Mouse (Mus musculus) C2C12 (cell line): ENCODE results near the gene C130074G19Rik. TPM values are rescaled to one million over a fixed set of nuclear protein-coding genes. Genes with fewer than 3 reads are reported as not detected.

Source experiments
- H3K27me3 ChIP-seq: one replicate; pipeline ENCODE4 v1.6.1; 2011; ENCODE audit not compliant: control insufficient read depth, insufficient read depth, insufficient read length
- H3K36me3 ChIP-seq: one replicate; pipeline ENCODE4 v1.6.1; 2011; ENCODE audit not compliant: control insufficient read depth, insufficient read depth
- H3K4me3 ChIP-seq: one replicate; pipeline ENCODE4 v1.5.1; 2011; ENCODE audit warnings: mild to moderate bottlenecking, control low read depth; ENCODE audit not compliant: poor library complexity, insufficient read depth, severe bottlenecking
- H3K79me2 ChIP-seq: one replicate; pipeline ENCODE4 v1.6.1; 2011; ENCODE audit not compliant: control insufficient read depth, insufficient read depth
- H3K79me3 ChIP-seq: one replicate; pipeline ENCODE4 v1.6.1; 2011; ENCODE audit warnings: low read depth, control low read depth
- H3ac ChIP-seq: one replicate; pipeline ENCODE3; 2011; ENCODE audit warnings: low read depth; ENCODE audit not compliant: control insufficient read depth, insufficient read length
- CEBPB ChIP-seq: IDR thresholded peaks from one replicate; pipeline ENCODE4 v1.6.1; 2011; ENCODE audit warnings: low read depth, mild to moderate bottlenecking, control low read depth, moderate library complexity
- CTCF ChIP-seq: IDR thresholded peaks from one replicate; pipeline ENCODE4 v1.5.1; 2011; ENCODE audit not compliant: control insufficient read depth, insufficient read depth, insufficient read length
- FOSL1 ChIP-seq: IDR thresholded peaks from one replicate; pipeline ENCODE4 v1.8.0; 2011; ENCODE audit warnings: mild to moderate bottlenecking, low read length; ENCODE audit not compliant: poor library complexity, insufficient read depth, severe bottlenecking
- MAX ChIP-seq: IDR thresholded peaks from one replicate; pipeline ENCODE4 v1.6.1; 2011; ENCODE audit warnings: mild to moderate bottlenecking, control low read depth
- MYOD1 ChIP-seq: IDR thresholded peaks from one replicate; pipeline ENCODE4 v1.6.1; 2011; ENCODE audit warnings: low read depth; ENCODE audit not compliant: control insufficient read depth, insufficient read length
- MYOG ChIP-seq: IDR thresholded peaks from one replicate; pipeline ENCODE4 v1.6.1; 2011; ENCODE audit not compliant: control insufficient read depth, insufficient read length; ENCODE audit errors: extremely low read depth
- USF1 ChIP-seq: IDR thresholded peaks from one replicate; pipeline ENCODE4 v1.6.1; 2011; ENCODE audit warnings: low read depth, mild to moderate bottlenecking, control low read depth, moderate library complexity
- polyA plus RNA-seq: library from polyadenylated mRNA; unstranded; fragments of >200 nt; fragmentation: generic; extraction: Trizol; gene quantifications from one replicate; pipeline ENCODE4 v1.2.1, GENCODE M21; 2012; ENCODE audit warnings: missing spikeins

The C130074G19Rik gene
- polyA plus RNA-seq, 1 experiment = not detected

- Histone ChIP-seq H3K79me2 (no peaks in the 10 kb centered on the region), H3K4me3 (no peak overlapping the region), H3K36me3 (no peaks in the 10 kb centered on the region), H3ac (no peak overlapping the region), H3K27me3 (no peaks in the 10 kb centered on the region), H3K79me3 (no peaks in the 10 kb centered on the region)
- no peak for TF ChIP-seq FOSL1
- TF ChIP-seq USF1 = no peak
- TF ChIP-seq CEBPB = no peak
- no peak for TF ChIP-seq MYOD1
- no peak for TF ChIP-seq MAX
- TF ChIP-seq MYOG = no peak
- TF ChIP-seq CTCF = no peak
Measured at GRCm38 (mm10) chr1:184862636-184863035, 20.4 kb downstream of the C130074G19Rik start.

- no peaks in the 10 kb centered on the region for H3K27me3 ChIP-seq
- H3K79me3 ChIP-seq = no peaks in the 10 kb centered on the region
- H3K79me2 ChIP-seq = no peaks in the 10 kb centered on the region
- H3ac ChIP-seq = no peak overlapping the region
- no peaks in the 10 kb centered on the region for H3K36me3 ChIP-seq
- TF ChIP-seq MYOD1 (no peak), MAX (no peak), CTCF (no peak), FOSL1 (peak; percentile 49), USF1 (no peak), CEBPB (no peak)
- H3K4me3 ChIP-seq = no peak overlapping the region
Measured at GRCm38 (mm10) chr1:184861551-184861950, 21.5 kb downstream of the C130074G19Rik start.

DNA sequence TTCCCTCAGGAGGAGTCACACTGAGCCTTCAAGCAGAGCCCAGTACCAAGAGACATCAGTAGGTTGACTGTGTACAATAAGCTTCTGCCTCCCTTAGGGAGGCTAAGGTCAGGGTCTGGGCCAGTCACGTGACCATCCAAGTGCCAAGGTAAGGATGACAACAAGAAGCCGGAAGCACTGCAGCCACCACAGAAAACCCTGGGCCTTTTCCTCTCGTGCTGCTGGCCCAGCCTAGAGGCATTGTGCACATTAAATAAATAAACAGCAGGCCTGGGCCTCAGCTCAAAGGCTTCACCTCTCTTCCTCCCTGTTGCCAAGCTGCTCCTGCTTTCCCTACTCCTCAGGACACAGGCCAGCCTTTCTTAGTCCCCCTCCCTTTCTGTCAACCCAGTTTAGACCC, 22.7 kb downstream of the C130074G19Rik start:
- Histone ChIP-seq H3K36me3 (no peaks in the 10 kb centered on the region), H3K79me2 (no peaks in the 10 kb centered on the region), H3K27me3 (no peaks in the 10 kb centered on the region), H3K79me3 (no peaks in the 10 kb centered on the region), H3ac (no peak overlapping the region), H3K4me3 (no peak overlapping the region)
- TF ChIP-seq CEBPB = no peak
- no peak for TF ChIP-seq MYOG
- no peak for TF ChIP-seq MYOD1
- no peak for TF ChIP-seq FOSL1
- TF ChIP-seq MAX = no peak
- peak; percentile 2 for TF ChIP-seq USF1
- no peak for TF ChIP-seq CTCF

DNA sequence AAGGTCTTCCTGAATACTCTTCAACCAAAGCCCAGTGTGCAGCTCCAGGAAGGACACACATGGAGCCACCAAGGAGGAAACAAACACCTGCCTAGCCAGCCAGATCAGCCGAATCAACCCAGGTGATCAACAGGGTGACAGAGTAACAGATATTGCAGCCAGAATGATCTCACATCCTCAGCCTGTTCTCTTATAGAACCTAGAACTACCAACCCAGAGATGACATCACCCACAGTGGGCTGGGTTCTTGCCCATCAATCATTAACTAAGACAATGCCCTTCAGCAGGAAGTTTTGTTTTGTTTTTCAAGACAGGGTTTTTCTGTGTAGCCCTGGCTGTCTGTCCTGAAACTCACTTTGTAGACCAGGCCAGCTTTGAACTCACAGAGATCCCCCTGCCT, 24.8 kb downstream of the C130074G19Rik start:
- no peak for TF ChIP-seq CTCF
- TF ChIP-seq MYOD1 = no peak
- TF ChIP-seq MYOG = no peak
- no peak for TF ChIP-seq CEBPB
- TF ChIP-seq MAX = no peak
- no peak for TF ChIP-seq FOSL1
- no peak for TF ChIP-seq USF1
- Histone ChIP-seq H3K27me3 (no peaks in the 10 kb centered on the region), H3K79me2 (no peaks in the 10 kb centered on the region), H3K79me3 (no peaks in the 10 kb centered on the region), H3K4me3 (no peak overlapping the region), H3ac (no peak overlapping the region), H3K36me3 (no peaks in the 10 kb centered on the region)

- H3K36me3 ChIP-seq = no peaks in the 10 kb centered on the region
- H3K79me2 ChIP-seq = no peaks in the 10 kb centered on the region
- TF ChIP-seq FOSL1 (no peak), MYOD1 (no peak), MAX (no peak), CTCF (no peak), USF1 (no peak), CEBPB (no peak), MYOG (no peak)
- H3ac ChIP-seq = no peak overlapping the region
- H3K27me3 ChIP-seq = no peaks in the 10 kb centered on the region
- H3K4me3 ChIP-seq = no peak overlapping the region
- H3K79me3 ChIP-seq = no peaks in the 10 kb centered on the region
Measured at GRCm38 (mm10) chr1:184857216-184857615, 25.8 kb downstream of the C130074G19Rik start.

- Histone ChIP-seq H3K79me2 (no peaks in the 10 kb centered on the region), H3K27me3 (no peaks in the 10 kb centered on the region), H3K4me3 (no peak overlapping the region), H3K79me3 (no peaks in the 10 kb centered on the region), H3K36me3 (no peaks in the 10 kb centered on the region), H3ac (no peak overlapping the region)
- no peak for TF ChIP-seq MAX
Measured at GRCm38 (mm10) chr1:184853922-184854321, 29.1 kb downstream of the C130074G19Rik start.
